ENCODE assay signal across 7 mouse cellular contexts in genomic region chr11:53243199-53243598, GRCm38 (mm10). TPM values are rescaled to one million over a fixed set of nuclear protein-coding genes. Genes with fewer than 3 reads are reported as not detected.
DNase-seq lines count a peak whose midpoint lies in the region; ATAC-seq and TF ChIP-seq lines count a peak whose summit lies in the region.

No protein-coding gene starts in this region.

- H3K36me3 ChIP-seq in kidney, adult 2 months (ENCODE audit: control insufficient read depth, insufficient read depth, low read length): no peaks in the 10 kb centered on the region
- H3K36me3 ChIP-seq in kidney, embryonic 14.5 days (ENCODE audit: control insufficient read depth, insufficient read depth, low read length): no peaks in the 10 kb centered on the region
- H3K36me3 ChIP-seq in ES-Bruce4 (ENCODE audit: control insufficient read depth, insufficient read depth, low read length, poor library complexity, severe bottlenecking): no peaks in the 10 kb centered on the region

- no peaks in the 10 kb centered on the region for H3K27me3 ChIP-seq in kidney, adult 2 months (replicated peaks; ENCODE audit: control insufficient read depth, insufficient read depth, low read length)
- no peaks in the 10 kb centered on the region for H3K27me3 ChIP-seq in kidney, embryonic 14.5 days (ENCODE audit: control insufficient read depth, insufficient read depth, low read length)
- no peaks in the 10 kb centered on the region for H3K27me3 ChIP-seq in ES-Bruce4 (ENCODE audit: control insufficient read depth, insufficient read depth, low read length, poor library complexity, severe bottlenecking)

- no peaks in the 10 kb centered on the region for H3K4me1 ChIP-seq in kidney, adult 2 months (ENCODE audit: control insufficient read depth, insufficient read depth, low read length)
- peaks cover 9% of the 10 kb centered on the region for H3K4me1 ChIP-seq in kidney, embryonic 14.5 days (ENCODE audit: control insufficient read depth, insufficient read depth, low read length)
- no peaks in the 10 kb centered on the region for H3K4me1 ChIP-seq in ES-Bruce4 (ENCODE audit: control insufficient read depth, insufficient read depth, low read length)

- no peak for TF ChIP-seq EP300 in ES-Bruce4 (IDR thresholded peaks at IDR 0.05; ENCODE audit: insufficient read depth, low read depth, low read length)

- 53% methylated on average over 11 of the region's 11 CpGs for WGBS in kidney, adult 2 months
- WGBS in kidney, embryonic 14.5 days: 52% methylated on average over 11 of the region's 11 CpGs

- H3K4me3 ChIP-seq in kidney, adult 2 months (ENCODE audit: insufficient read depth, low read depth, low read length): no peak overlapping the region
- no peak overlapping the region for H3K4me3 ChIP-seq in kidney, embryonic 14.5 days (ENCODE audit: low read length)
- no peak overlapping the region for H3K4me3 ChIP-seq in ES-Bruce4 (ENCODE audit: low read depth, low read length)

- no peak overlapping the region for H3K4me2 ChIP-seq in kidney, embryonic 14.5 days (replicated peaks; ENCODE audit: low read depth, low read length)

- no peak for TF ChIP-seq POLR2A in kidney, adult 2 months (IDR thresholded peaks at IDR 0.05; ENCODE audit: low read depth, low read length)
- no peak for TF ChIP-seq POLR2A in ES-Bruce4 (IDR thresholded peaks at IDR 0.05; ENCODE audit: insufficient read depth, low read length)

- no peaks in the 10 kb centered on the region for H3K9me3 ChIP-seq in kidney, embryonic 14.5 days (ENCODE audit: control insufficient read depth, low read length)
- H3K9me3 ChIP-seq in ES-Bruce4 (replicated peaks; ENCODE audit: control insufficient read depth, insufficient read depth, low read length, poor library complexity, severe bottlenecking): 0 out of 2 replicates have a peak, but pooled peaks cover 4% of the 10 kb centered on the region

- H3K9ac ChIP-seq in kidney, embryonic 14.5 days (ENCODE audit: low read depth, low read length): no peak overlapping the region
- H3K9ac ChIP-seq in ES-Bruce4 (ENCODE audit: low read depth, poor library complexity, severe bottlenecking): no peak overlapping the region

- ATAC-seq in kidney, embryonic 14.5 days (ENCODE audit: low FRiP score, low TSS enrichment): no peak

- peak; percentile 75 for TF ChIP-seq CTCF in kidney, adult 2 months (conservative IDR thresholded peaks at IDR 0.05; ENCODE audit: insufficient read depth, insufficient read length, low read depth, low read length)
- peak; percentile 79 for TF ChIP-seq CTCF in ES-Bruce4 (IDR thresholded peaks at IDR 0.05; ENCODE audit: low read depth, low read length)

- H3K27ac ChIP-seq in kidney, adult 2 months (ENCODE audit: insufficient read depth, low read depth, low read length): no peak overlapping the region
- no peak overlapping the region for H3K27ac ChIP-seq in kidney, embryonic 14.5 days (ENCODE audit: low read depth, low read length)
- no peak overlapping the region for H3K27ac ChIP-seq in ES-Bruce4 (ENCODE audit: insufficient read depth, low read length)

- DNase-seq in kidney, adult 2 months: peak; percentile 13
- DNase-seq in R1 (ENCODE audit: low read depth, low spot score): peak; percentile 79
- peak; percentile 40 for DNase-seq in forelimb bud, embryonic 11.5 days (ENCODE audit: low read depth, low spot score)
- peak; percentile 51 for DNase-seq in retina, embryonic 14.5 days (ENCODE audit: low spot score)
- no peak for DNase-seq in layer of hippocampus, adult 18-20 months (ENCODE audit: low spot score in 2 of 2)

RNA-seq across cellular contexts. Expression of gene Hspa4, which starts 57.1 kb away (rescaled TPM):
- 21.1 and 24.8 TPM in 2 replicates for polyA plus RNA-seq in kidney, adult 2 months (2012; rRNA removed)
- 78.2 and 110 TPM in 2 replicates for polyA plus RNA-seq in kidney, embryonic 14.5 days (2014; fragmentation: Nextera tagmentation; extraction: Ambion mirVana)
- 545 and 634 TPM in 2 replicates for polyA plus RNA-seq in ES-Bruce4 (2011; ENCODE audit: insufficient read depth, insufficient read length, low read depth, missing spikeins)
- 100 to 1,000 TPM; 178 to 180 TPM for total RNA-seq in layer of hippocampus, adult 18-20 months (2021)

Comparison
In these comparisons a context has a peak if more than half of its experiments do, and no peak if none do; other contexts are left out.
1. DNase-seq: peak in kidney, adult 2 months (single experiment), R1 (single experiment), forelimb bud, embryonic 11.5 days (single experiment) and retina, embryonic 14.5 days (single experiment); none in layer of hippocampus, adult 18-20 months (0 of 2).